Mouse (Mus musculus) intestine, embryonic 16.5 days (tissue): ENCODE results near the gene Nup107. TPM values are rescaled to one million over a fixed set of nuclear protein-coding genes. Genes with fewer than 3 reads are reported as not detected.
"Not testable (repeated sequence)": the region's sequence is repeated elsewhere in the genome, so short reads cannot be mapped to it uniquely, and the experiment has no call there.

ENCODE experiments used
- ATAC-seq: fragments of 200-750 bp; cut with Nextera tagmentation; 2 replicates; pipeline ENCODE4 v1.8.0; 2017; ENCODE audit warnings: moderate TSS enrichment, moderate library complexity
- H3K27ac ChIP-seq: fragments of 300-500 bp; sonication (generic); 2 replicates; pipeline ENCODE4 v1.5.1; 2014; ENCODE audit warnings: mild to moderate bottlenecking, low read length
- H3K27me3 ChIP-seq: fragments of 300-500 bp; sonication (generic); replicated peaks from 2 replicates; pipeline ENCODE4 v1.6.1; 2014; ENCODE audit warnings: low read length, control low read depth, mixed read lengths; ENCODE audit not compliant: control insufficient read depth, insufficient read depth
- H3K36me3 ChIP-seq: fragments of 300-500 bp; sonication (generic); 2 replicates; pipeline ENCODE4 v1.6.1; 2014; ENCODE audit warnings: low read length, control low read depth; ENCODE audit not compliant: control insufficient read depth, insufficient read depth
- H3K4me1 ChIP-seq: fragments of 300-500 bp; sonication (generic); 2 replicates; pipeline ENCODE4 v1.6.1; 2014; ENCODE audit warnings: low read length, control low read depth, mixed read lengths; ENCODE audit not compliant: control insufficient read depth, insufficient read depth
- H3K4me2 ChIP-seq: fragments of 300-500 bp; sonication (generic); 2 replicates; pipeline ENCODE4 v1.6.1; 2014; ENCODE audit warnings: low read depth, low read length, control low read depth
- H3K4me3 ChIP-seq: fragments of 300-500 bp; sonication (generic); 2 replicates; pipeline ENCODE4 v1.5.1; 2014; ENCODE audit warnings: mild to moderate bottlenecking, low read length
- H3K9ac ChIP-seq: fragments of 300-500 bp; sonication (generic); 2 replicates; pipeline ENCODE4 v1.6.1; 2014; ENCODE audit warnings: low read depth, low read length
- H3K9me3 ChIP-seq: fragments of 300-500 bp; sonication (generic); 2 replicates; pipeline ENCODE4 v1.6.1; 2016; ENCODE audit warnings: low read length, control low read depth; ENCODE audit not compliant: control insufficient read depth
- whole genome bisulfite sequencing: fragments of 180-500 bp; shearing (Covaris S2); extraction: QIAGEN DNeasy Blood & Tissue Kit; methylation state at CpG from one replicate; pipeline ENCODE4 v1.1.7; 2014; 5-methylcytosine and 5-hydroxymethylcytosine counted together
- polyA plus RNA-seq: library from polyadenylated mRNA; unstranded; fragments of >200 nt; fragmentation: Nextera tagmentation; extraction: Ambion mirVana; gene quantifications from 2 replicates; pipeline ENCODE4 v1.2.1, GENCODE M21; 2015

Nup107 gene
- polyA plus RNA-seq, 1 experiment from 2014 or later: 48.8 TPM

GRCm38 (mm10) chr10:117704964-117705335 is 87.6 kb downstream of the Nup107 start:
- H3K4me2 ChIP-seq: no peak overlapping the region
- H3K9me3 ChIP-seq: no peaks in the 10 kb centered on the region
- no peaks in the 10 kb centered on the region for H3K27me3 ChIP-seq
- H3K4me1 ChIP-seq: peaks cover 7% of the 10 kb centered on the region
- peaks cover 26% of the 10 kb centered on the region for H3K36me3 ChIP-seq
- no peak overlapping the region for H3K27ac ChIP-seq
- WGBS: 97% methylated on average over 6 of the region's 6 CpGs
- H3K4me3 ChIP-seq: no peak overlapping the region
- ATAC-seq: no peak
- no peak overlapping the region for H3K9ac ChIP-seq

GRCm38 (mm10) chr10:117704314-117704963 is 88.1 kb downstream of the Nup107 start:
- WGBS: 97% methylated on average over 6 of the region's 6 CpGs
- not testable (repeated sequence) for H3K9me3 ChIP-seq, H3K9ac ChIP-seq, H3K4me1 ChIP-seq, ATAC-seq, H3K4me3 ChIP-seq, H3K27me3 ChIP-seq, H3K4me2 ChIP-seq, H3K27ac ChIP-seq
- peaks cover 31% of the 10 kb centered on the region for H3K36me3 ChIP-seq

DNA sequence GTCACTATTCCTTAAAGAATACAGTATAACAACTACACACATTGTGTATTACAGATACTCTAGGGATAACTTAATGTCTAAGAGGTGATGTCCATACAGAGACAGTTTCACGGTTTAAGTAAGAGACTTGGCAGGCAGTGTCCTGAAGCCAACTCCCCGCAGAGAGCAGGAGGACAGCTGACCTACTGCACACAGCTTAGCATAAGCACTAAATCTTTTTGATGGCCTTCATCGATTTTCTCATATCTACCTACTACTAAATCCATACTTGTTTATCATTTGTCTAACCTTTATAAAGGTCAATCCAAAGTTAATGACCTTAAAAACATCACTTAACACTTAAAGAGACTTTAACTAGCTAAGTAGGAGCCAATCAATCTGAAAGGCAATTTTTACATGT is 89.0 kb downstream of the Nup107 start:
- no peak overlapping the region for H3K9ac ChIP-seq
- no peak for ATAC-seq
- H3K27me3 ChIP-seq: no peaks in the 10 kb centered on the region
- peaks cover 37% of the 10 kb centered on the region for H3K36me3 ChIP-seq
- 80% methylated on average over 3 of the region's 3 CpGs for WGBS
- no peaks in the 10 kb centered on the region for H3K4me1 ChIP-seq
- H3K4me2 ChIP-seq: no peak overlapping the region
- H3K9me3 ChIP-seq: no peaks in the 10 kb centered on the region
- H3K27ac ChIP-seq: no peak overlapping the region
- no peak overlapping the region for H3K4me3 ChIP-seq

DNA sequence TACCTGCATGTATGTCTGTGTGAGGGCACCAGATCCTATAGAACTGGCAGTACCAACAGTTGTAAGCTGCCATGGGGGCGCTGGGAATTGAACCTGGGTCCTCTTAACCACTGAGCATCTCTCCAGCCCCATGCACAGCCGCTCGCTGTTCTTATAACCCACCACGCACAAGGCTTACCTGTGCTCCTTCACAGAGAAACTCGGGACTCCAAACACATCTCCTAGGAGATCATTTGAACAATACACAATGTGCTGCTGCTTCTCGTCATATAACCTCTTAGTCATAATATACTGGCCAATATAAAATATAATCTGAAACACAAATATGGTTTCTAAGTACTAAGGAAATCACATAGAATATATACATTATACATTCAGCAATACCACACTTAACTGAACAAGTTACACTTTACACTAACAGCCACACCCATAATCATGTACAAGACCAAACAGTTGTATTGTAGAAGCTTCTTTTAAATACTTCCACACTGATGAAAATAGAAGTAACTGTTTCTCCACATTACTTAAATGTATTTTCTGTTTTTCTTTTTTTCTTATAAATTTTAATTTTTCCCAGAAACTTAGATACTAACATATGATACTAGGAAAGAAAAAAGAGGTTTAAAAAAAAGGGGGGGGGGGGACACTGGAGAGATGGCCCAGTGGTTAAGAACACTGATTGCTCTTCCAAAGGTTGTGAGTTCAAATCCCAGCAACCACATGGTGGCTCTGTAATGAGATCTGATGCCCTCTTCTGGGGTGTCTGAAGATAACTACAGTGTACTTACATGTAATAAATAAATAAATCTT is 90.3 kb downstream of the Nup107 start:
- peaks cover 48% of the 10 kb centered on the region for H3K36me3 ChIP-seq
- no peak overlapping the region for H3K4me3 ChIP-seq
- H3K27me3 ChIP-seq: no peaks in the 10 kb centered on the region
- ATAC-seq: no peak
- H3K4me2 ChIP-seq: no peak overlapping the region
- H3K9me3 ChIP-seq: no peaks in the 10 kb centered on the region
- no peak overlapping the region for H3K9ac ChIP-seq
- no peaks in the 10 kb centered on the region for H3K4me1 ChIP-seq
- WGBS: 94% methylated on average over 6 of the region's 6 CpGs
- H3K27ac ChIP-seq: no peak overlapping the region

GRCm38 (mm10) chr10:117701034-117701829 is 91.3 kb downstream of the Nup107 start:
- Histone ChIP-seq H3K9ac (no peak overlapping the region), H3K4me2 (no peak overlapping the region), H3K27ac (no peak overlapping the region), H3K27me3 (no peaks in the 10 kb centered on the region), H3K4me3 (no peak overlapping the region), H3K9me3 (no peaks in the 10 kb centered on the region), H3K4me1 (no peaks in the 10 kb centered on the region), H3K36me3 (peaks cover 47% of the 10 kb centered on the region)
- ATAC-seq: no peak
- 91% methylated on average over 6 of the region's 6 CpGs for WGBS

Other genes with a start within 250 kb of the Nup107 start
- 47.7 and 51.8 TPM in 2 replicates for gene Cpm, start 163.2 kb downstream of the Nup107 start, polyA plus RNA-seq
- gene Mdm2, start 81.9 kb downstream of the Nup107 start, polyA plus RNA-seq: 30.8 and 32.4 TPM in 2 replicates
- gene Slc35e3, start 46.3 kb downstream of the Nup107 start, polyA plus RNA-seq: 8.5 and 10.1 TPM in 2 replicates
- gene Rap1b, start 53.3 kb upstream of the Nup107 start, polyA plus RNA-seq: 157 and 163 TPM in 2 replicates